Mouse (Mus musculus) embryo, embryonic 11.5 days (tissue): ENCODE results near the gene Syap1.
"Not testable (repeated sequence)": the region's sequence is repeated elsewhere in the genome, so short reads cannot be mapped to it uniquely, and the experiment has no call there.

Experiments
- DNase-seq: peaks from one replicate; pipeline ENCODE4 v3.0.0-alpha.2; 2012; ENCODE audit warnings: low read depth, low spot score

Gene Syap1

GRCm38 (mm10) chrX:162830313-162830712 is 57.9 kb downstream of the Syap1 start:
- not testable (repeated sequence) for DNase-seq

- DNase-seq = no peak
These were observed 58.5 kb downstream of the Syap1 start for GRCm38 (mm10) chrX:162829741-162830140.

- DNase-seq = peak; percentile 92
These were observed 59.0 kb downstream of the Syap1 start, which contains the start of gene Txlng for GRCm38 (mm10) chrX:162829203-162829708. Gene Txlng (minus strand): TSS chrX:162829454.

GRCm38 (mm10) chrX:162828783-162829182 is 59.5 kb downstream of the Syap1 start:
- DNase-seq = no peak

DNA sequence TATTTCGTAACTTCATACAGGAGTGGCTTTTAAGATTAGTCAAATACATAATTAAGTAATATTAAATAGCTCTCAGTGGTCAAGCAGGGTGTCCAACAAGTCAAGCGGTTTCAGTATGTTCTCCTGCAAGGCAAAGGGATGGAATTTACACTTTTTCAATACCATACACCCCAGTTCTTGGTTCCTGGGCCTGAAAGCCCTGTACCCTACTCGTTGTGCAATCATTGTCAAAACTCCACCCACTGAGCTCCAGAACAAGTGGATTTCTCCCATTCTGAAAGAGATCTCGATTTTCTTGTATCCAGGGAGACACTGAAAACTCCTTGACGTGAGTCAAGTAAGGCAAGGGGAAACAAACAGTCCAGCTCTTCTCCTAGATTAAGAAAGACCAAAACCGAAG is 60.2 kb downstream of the Syap1 start:
- DNase-seq = no peak
